Mouse (Mus musculus) thymus, postnatal 4 days (tissue): ENCODE results near the gene Rnf34.
A peak's percentile ranks its signal among the peaks of the same experiment; 100 is the strongest.

ENCODE experiments used
- DNase-seq: peaks from one replicate; pipeline ENCODE4 v3.0.0; 2021

The Rnf34 gene

GRCm38 (mm10) chr5:122873573-122873972 is 23.7 kb downstream of the Rnf34 start:
- DNase-seq, result no peak

GRCm38 (mm10) chr5:122874359-122874758 is 24.5 kb downstream of the Rnf34 start:
- no peak for DNase-seq

GRCm38 (mm10) chr5:122876671-122877070 is 26.8 kb downstream of the Rnf34 start:
- no peak for DNase-seq

- DNase-seq, result no peak
Observed at GRCm38 (mm10) chr5:122880241-122880980, 30.6 kb downstream of the Rnf34 start.

- peak; percentile 81 for DNase-seq
Observed at GRCm38 (mm10) chr5:122881313-122881712, 31.5 kb downstream of the Rnf34 start.

- DNase-seq, result no peak
Observed at GRCm38 (mm10) chr5:122882256-122883050, 32.6 kb downstream of the Rnf34 start.

GRCm38 (mm10) chr5:122883237-122883636 is 33.4 kb downstream of the Rnf34 start:
- DNase-seq, result no peak

GRCm38 (mm10) chr5:122883652-122884235 is 33.9 kb downstream of the Rnf34 start:
- DNase-seq, result no peak

- no peak for DNase-seq
Observed at GRCm38 (mm10) chr5:122884594-122885348, 34.9 kb downstream of the Rnf34 start.

GRCm38 (mm10) chr5:122887033-122887432 is 37.2 kb downstream of the Rnf34 start:
- DNase-seq, result no peak

GRCm38 (mm10) chr5:122887926-122888611 is 38.2 kb downstream of the Rnf34 start:
- no peak for DNase-seq

GRCm38 (mm10) chr5:122888612-122889214 is 38.9 kb downstream of the Rnf34 start:
- DNase-seq, result no peak

GRCm38 (mm10) chr5:122890396-122890795 is 40.5 kb downstream of the Rnf34 start:
- DNase-seq, result no peak

GRCm38 (mm10) chr5:122893270-122893669 is 43.4 kb downstream of the Rnf34 start:
- no peak for DNase-seq

- peak; percentile 89 for DNase-seq
Observed at GRCm38 (mm10) chr5:122894007-122894637, 44.3 kb downstream of the Rnf34 start.

GRCm38 (mm10) chr5:122894821-122895220 is 45.0 kb downstream of the Rnf34 start:
- DNase-seq, result no peak

- DNase-seq, result no peak
Observed at GRCm38 (mm10) chr5:122898153-122898552, 48.3 kb downstream of the Rnf34 start.

- DNase-seq, result peak; percentile 60
Observed at GRCm38 (mm10) chr5:122898963-122899776, 49.3 kb downstream of the Rnf34 start.

GRCm38 (mm10) chr5:122899777-122900557 is 50.1 kb downstream of the Rnf34 start:
- DNase-seq, result peak; percentile 94
